Mouse (Mus musculus) CH12F3 (cell line): ENCODE results near the gene Nudt9.

Experiments
- in situ Hi-C: fragments of 300-500 bp; cut with MboI; formaldehyde crosslinking; loops from 2 replicates; pipeline ENCODE4 v1.14.3; 2020; ENCODE audit warnings: low sequenced_read_pairs

Nudt9 gene

DNA sequence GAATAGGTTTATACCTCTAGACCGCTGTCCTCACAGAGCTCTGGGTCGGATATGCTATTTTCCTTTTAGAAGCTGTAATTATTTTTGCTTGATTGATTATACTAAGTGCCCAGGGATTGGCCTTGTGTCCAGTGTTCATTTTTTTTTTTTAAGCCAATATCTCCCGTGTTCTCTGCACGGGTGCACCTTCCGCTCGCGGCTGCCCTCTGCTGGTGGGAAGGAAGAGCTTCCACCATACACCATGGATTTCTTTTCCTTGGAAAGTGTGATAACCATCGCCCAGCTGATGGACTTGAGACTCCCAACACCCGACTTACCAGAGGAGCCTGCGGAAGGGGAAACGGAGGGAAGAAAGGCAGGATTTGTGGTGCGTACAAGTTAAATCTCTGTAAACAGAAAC, 28.3 kb downstream of the Nudt9 start:
- in situ Hi-C loops: no loop called here

GRCm38 (mm10) chr5:104076361-104076760, 30.3 kb downstream of the Nudt9 start:
- in situ Hi-C loops: no loop called here

GRCm38 (mm10) chr5:104077508-104077907, 31.4 kb downstream of the Nudt9 start, which contains the start of gene Gm17660:
Gm17660 (minus strand) TSS chr5:104077608.
- in situ Hi-C loops: no loop called here

DNA sequence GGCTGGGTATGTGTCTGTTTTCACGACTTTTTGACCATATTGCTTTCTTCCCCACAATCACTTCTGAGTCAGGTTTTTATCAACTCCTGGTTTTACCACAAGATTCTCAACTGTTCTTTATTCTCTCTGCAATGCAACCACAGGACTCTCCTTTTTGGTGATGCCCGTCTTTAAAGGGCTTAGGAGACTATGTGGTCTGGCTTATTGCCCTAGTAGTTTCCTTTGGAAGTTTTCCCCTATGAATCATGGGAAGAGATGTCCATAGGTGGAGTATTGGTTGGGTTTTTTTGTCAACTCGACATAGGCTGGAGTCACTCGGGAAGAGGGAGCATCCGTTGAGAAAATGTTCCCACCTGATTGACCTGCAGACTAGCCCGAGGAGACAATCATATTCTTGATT, 34.6 kb downstream of the Nudt9 start:
- in situ Hi-C loops: no loop called here

- in situ Hi-C loops: no loop called here
These were observed 39.3 kb downstream of the Nudt9 start for GRCm38 (mm10) chr5:104085366-104085765.

DNA sequence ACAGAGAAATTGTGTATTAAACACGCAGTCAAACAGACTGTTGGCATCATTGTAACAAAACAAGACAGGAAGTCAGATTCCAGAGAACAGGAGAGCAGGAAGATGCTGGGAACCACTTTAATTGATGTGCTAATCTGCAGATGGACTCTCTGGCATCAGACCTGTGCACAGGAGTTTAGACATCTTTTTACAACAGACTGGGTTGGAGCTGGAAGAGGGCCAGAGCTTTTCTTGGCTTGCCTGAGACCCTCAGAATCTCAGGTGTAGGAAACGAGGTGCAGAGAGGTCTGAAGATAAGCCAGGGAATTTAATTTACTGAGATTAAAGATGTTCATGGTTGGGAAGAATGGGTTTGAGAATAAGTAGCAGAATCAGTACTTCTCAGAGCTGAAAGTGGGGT, 43.6 kb downstream of the Nudt9 start:
- in situ Hi-C loops: no loop called here

DNA sequence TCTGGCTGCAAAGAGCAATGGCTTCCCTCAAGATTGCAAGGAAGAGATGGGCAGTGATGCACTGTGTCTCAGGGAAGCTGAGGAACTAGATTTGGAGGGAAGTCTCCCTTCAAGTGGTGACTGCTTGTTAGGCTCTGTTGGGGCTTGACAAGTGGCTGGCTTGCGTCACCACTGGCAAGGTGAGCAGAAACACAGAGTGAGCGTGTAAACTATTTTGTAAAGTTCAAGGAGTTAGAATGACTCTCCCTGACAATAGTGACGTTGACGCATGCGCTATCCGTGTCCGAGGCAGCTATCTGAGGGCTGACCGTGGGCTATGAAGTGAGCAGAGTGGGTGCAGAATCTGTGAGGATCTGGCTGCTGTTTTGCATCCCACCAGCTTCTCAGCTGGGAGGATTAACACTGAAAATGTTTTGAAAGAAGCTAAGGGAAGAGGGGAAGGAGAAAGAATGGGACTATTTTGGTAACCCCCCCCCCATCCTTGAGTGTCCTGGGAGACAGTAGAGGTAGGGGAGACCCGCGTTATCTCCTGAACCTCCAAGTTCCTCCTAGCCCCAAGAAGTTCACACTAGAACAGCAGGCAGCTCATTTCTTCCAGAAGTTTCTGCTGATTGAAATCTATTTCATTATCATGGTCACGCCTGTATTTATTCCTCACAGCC, 49.4 kb downstream of the Nudt9 start:
- in situ Hi-C loops: no loop called here

GRCm38 (mm10) chr5:104096078-104096938, 50.2 kb downstream of the Nudt9 start:
- in situ Hi-C loops: no loop called here

GRCm38 (mm10) chr5:104101678-104102531, 55.8 kb downstream of the Nudt9 start:
- in situ Hi-C loops: no loop called here

DNA sequence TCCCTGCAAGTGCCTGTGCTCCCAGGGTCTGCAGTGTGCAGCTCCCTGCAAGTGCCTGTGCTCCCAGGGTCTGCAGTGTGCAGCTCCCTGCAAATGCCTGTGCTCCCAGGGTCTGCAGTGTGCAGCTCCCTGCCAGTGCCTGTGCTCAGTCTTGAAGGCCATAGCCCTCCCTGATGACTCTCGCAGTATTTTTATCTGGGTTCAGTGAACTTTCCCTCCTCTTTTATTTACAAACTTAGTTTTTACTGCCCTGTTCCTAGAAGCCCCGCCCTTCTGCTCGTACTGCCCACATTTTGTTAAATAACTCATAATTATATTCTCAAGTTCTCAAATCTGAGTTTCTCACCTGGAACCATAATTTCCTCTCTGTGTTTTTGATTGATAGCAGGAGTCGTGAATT, 57.1 kb downstream of the Nudt9 start:
- in situ Hi-C loops: no loop called here

GRCm38 (mm10) chr5:104104111-104104510, 58.0 kb downstream of the Nudt9 start:
- in situ Hi-C loops: no loop called here

DNA sequence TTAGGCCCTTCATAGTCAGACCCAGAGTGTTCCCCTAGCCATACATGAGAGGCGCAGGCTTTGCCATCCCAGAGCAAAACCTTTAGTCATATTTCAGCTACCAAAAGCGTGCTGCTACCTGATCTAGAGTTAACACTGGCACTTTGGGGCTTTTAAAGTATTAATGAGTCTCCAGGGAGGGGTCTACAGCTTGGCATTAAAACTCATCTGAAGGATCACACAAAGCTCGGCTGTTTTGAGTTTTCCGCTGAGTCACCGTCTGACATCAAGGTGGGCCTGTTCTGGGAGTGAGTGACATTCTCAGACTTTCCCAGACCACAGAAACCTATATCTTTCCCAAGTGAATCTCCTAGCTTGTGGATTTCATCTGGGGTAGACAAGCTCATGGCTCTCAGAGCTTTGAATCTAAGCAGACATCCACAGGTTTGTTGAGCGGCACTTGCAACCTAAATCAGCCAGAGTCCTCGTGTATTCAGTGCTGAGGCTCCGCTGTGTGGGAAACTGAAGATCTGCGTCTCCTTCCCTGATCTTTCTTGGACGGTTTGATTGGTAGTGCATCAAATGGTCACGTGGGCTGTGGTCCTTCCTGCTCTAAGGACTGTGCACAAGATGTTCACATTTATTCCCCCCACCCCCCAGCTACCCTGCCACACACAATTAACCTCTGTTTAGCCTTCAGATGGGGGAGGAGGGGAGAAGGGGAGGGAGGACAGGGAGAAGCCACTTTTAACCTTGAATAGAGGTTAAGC, 62.2 kb downstream of the Nudt9 start:
- in situ Hi-C loops: no loop called here

DNA sequence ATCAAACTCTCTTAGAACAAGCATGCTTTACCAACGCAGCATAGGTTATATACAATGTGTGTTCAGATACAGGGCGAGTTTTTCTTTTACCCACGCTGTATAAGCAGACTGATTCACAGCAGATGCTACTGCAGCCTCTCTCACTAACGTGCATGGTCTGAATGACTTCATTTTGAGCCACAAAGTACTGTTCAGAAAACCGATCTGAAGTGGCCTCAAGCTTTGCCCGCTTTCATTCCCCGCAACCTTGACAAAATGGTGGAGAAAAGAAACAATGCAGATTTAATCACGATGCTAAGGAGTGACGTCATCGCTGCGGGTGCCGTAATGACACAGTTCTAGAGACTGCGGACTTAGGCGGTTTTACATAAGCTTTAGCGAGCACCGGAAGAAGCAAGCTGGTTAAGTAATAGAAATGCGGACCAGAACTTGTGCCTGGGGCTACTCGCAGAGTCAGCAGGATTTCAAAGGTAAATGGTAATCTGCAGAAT, 62.8 kb downstream of the Nudt9 start:
- in situ Hi-C loops: no loop called here

DNA sequence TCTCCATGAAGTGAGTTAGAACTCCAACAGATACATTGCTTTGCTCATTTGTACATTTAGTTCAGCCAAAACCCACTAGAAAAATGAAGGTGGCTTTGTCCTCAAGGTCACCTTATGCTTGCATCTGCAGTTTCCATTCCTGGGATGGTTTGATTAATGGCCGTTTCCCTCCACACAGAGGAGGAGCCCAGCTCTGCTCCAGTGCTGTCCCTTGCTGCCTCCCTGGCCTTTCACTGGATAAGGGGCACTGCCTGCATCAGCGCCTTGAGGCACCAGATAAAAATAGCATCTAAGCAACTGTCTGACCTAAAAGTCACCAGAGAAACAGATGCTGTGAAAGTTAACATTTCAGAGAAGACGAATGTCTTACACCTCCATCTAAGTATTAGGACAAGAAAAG, 63.4 kb downstream of the Nudt9 start:
- in situ Hi-C loops: no loop called here

GRCm38 (mm10) chr5:104110171-104110920, 64.2 kb downstream of the Nudt9 start:
- in situ Hi-C loops: no loop called here

DNA sequence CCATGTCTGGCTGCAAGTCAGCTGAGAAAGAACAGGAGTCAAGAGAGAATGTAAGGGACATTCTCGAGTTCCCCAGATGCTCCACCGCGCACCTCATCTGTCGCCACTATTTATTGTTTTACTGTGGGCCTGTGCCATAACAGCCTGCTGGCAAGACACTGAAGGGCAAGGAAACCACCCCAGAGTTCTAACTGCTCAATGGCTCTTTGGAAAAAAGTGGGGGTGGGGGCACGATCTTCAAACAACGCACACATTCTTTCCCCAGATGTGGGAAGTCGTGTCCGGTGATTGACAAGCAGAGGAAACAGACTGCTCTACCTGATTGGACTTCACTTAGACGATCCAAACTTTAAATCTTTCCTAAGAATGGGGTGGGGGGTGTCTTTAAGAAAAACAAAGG, 65.9 kb downstream of the Nudt9 start:
- in situ Hi-C loops: no loop called here

DNA sequence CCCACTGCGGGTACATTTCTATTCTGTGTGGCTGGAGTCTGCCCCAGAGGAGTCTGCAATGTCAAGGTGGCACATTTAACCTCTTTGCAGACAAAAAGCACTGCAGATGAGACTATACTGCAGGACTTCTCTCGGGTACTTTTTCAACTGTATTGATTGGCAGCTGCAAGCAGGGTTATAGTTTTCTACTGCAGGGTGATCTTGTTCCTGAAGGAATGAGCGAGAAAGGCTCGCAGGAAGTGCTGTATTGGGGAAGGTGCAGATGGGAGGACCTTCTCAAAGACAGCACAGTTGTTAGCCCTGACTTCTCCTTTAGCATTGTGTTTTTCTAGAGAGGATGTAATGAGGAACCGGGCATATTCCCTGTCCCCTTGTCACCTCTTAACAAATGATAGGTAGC, 66.4 kb downstream of the Nudt9 start:
- in situ Hi-C loops: no loop called here

- in situ Hi-C loops: no loop called here
These were observed 67.5 kb downstream of the Nudt9 start, which contains the start of gene Sparcl1 for GRCm38 (mm10) chr5:104113491-104114172. Sparcl1 (minus strand) TSS chr5:104113733.
